Mouse (Mus musculus) limb, embryonic 14.5 days (tissue): ENCODE measurements around the gene Gdf1. TPM values are rescaled to one million over a fixed set of nuclear protein-coding genes. Genes with fewer than 3 reads are reported as not detected.

ENCODE experiments used
- ATAC-seq: fragments of 200-750 bp; cut with Nextera tagmentation; 2 replicates; pipeline ENCODE4 v1.8.0; 2017; ENCODE audit warnings: low read depth, moderate number of reproducible peaks, moderate TSS enrichment; ENCODE audit not compliant: low FRiP score
- DNase-seq: peaks from one replicate; pipeline ENCODE4 v3.0.0-alpha.2; 2015; ENCODE audit warnings: low spot score
- H3K27ac ChIP-seq: fragments of 300-500 bp; sonication (generic); replicated peaks from 2 replicates; pipeline ENCODE4 v1.5.1; 2014; ENCODE audit warnings: low read depth, mild to moderate bottlenecking, low read length, moderate library complexity, mixed read lengths
- H3K27me3 ChIP-seq: fragments of 300-500 bp; sonication (generic); 2 replicates; pipeline ENCODE4 v1.6.1; 2014; ENCODE audit warnings: low read length, mixed read lengths; ENCODE audit not compliant: control insufficient read depth, insufficient read depth
- H3K36me3 ChIP-seq: fragments of 300-500 bp; sonication (generic); 2 replicates; pipeline ENCODE4 v1.6.1; 2014; ENCODE audit warnings: mild to moderate bottlenecking, low read length, moderate library complexity, mixed read lengths; ENCODE audit not compliant: control insufficient read depth, insufficient read depth
- H3K4me1 ChIP-seq: fragments of 300-500 bp; sonication (generic); 2 replicates; pipeline ENCODE4 v1.6.1; 2014; ENCODE audit warnings: antibody characterized with exemption, low read length, mixed read lengths; ENCODE audit not compliant: control insufficient read depth, insufficient read depth
- H3K4me2 ChIP-seq: fragments of 300-500 bp; sonication (generic); replicated peaks from 2 replicates; pipeline ENCODE4 v1.6.1; 2014; ENCODE audit warnings: low read depth, mild to moderate bottlenecking, low read length, moderate library complexity; ENCODE audit not compliant: severe bottlenecking
- H3K4me3 ChIP-seq: fragments of 300-500 bp; sonication (generic); replicated peaks from 2 replicates; pipeline ENCODE4 v1.5.1; 2014; ENCODE audit warnings: low read length
- H3K9ac ChIP-seq: fragments of 300-500 bp; sonication (generic); 2 replicates; pipeline ENCODE4 v1.6.1; 2014; ENCODE audit warnings: mild to moderate bottlenecking, low read depth, low read length, moderate library complexity; ENCODE audit not compliant: severe bottlenecking
- H3K9me3 ChIP-seq: fragments of 300-500 bp; sonication (generic); 2 replicates; pipeline ENCODE4 v1.6.1; 2016; ENCODE audit warnings: low read length; ENCODE audit not compliant: control insufficient read depth
- POLR2A ChIP-seq: fragments of 200-500 bp; IDR thresholded peaks from 2 replicates; pipeline ENCODE4 v1.8.0; 2012; ENCODE audit warnings: inconsistent platforms, mild to moderate bottlenecking, moderate library complexity, borderline replicate concordance; ENCODE audit not compliant: insufficient read depth, insufficient read length; ENCODE audit errors: extremely low read depth
- WGBS: fragments of 180-500 bp; shearing (Covaris S2); extraction: QIAGEN DNeasy Blood & Tissue Kit; methylation state at CpG from one replicate; pipeline ENCODE4 v1.1.7; 2014; 5-methylcytosine and 5-hydroxymethylcytosine counted together
- polyA plus RNA-seq, 2 experiments: library from polyadenylated mRNA; depleted of rRNA in 1 of 2; stranded (reverse) in 1 of 2; unstranded in 1 of 2; fragments of >200 nt; fragmentation: Nextera tagmentation in 1 of 2; extraction: Ambion mirVana in 1 of 2; gene quantifications; 2 replicates each; pipeline versions ENCODE4 v1.2.1 to v1.2.3; 2012 to 2014

Gene Gdf1
- polyA plus RNA-seq, 2 experiments: 1.2 to 5.4 TPM

- Histone ChIP-seq H3K4me1 (peaks cover 16% of the 10 kb centered on the region), H3K4me2 (no peak overlapping the region), H3K4me3 (no peak overlapping the region), H3K27me3 (no peaks in the 10 kb centered on the region), H3K9me3 (no peaks in the 10 kb centered on the region), H3K9ac (peak overlapping the region; percentile 21; the same call in 1 of the 2 replicates), H3K27ac (peak overlapping the region; percentile 33; the same call in 1 of the 2 replicates), H3K36me3 (peaks cover 78% of the 10 kb centered on the region)
- WGBS: 69% methylated on average over 19 of the region's 19 CpGs
- TF ChIP-seq POLR2A: no peak
- DNase-seq (no peak), ATAC-seq (no peak)
Measured at GRCm38 (mm10) chr8:70331526-70331925, 1.9 kb downstream of the Gdf1 start.

DNA sequence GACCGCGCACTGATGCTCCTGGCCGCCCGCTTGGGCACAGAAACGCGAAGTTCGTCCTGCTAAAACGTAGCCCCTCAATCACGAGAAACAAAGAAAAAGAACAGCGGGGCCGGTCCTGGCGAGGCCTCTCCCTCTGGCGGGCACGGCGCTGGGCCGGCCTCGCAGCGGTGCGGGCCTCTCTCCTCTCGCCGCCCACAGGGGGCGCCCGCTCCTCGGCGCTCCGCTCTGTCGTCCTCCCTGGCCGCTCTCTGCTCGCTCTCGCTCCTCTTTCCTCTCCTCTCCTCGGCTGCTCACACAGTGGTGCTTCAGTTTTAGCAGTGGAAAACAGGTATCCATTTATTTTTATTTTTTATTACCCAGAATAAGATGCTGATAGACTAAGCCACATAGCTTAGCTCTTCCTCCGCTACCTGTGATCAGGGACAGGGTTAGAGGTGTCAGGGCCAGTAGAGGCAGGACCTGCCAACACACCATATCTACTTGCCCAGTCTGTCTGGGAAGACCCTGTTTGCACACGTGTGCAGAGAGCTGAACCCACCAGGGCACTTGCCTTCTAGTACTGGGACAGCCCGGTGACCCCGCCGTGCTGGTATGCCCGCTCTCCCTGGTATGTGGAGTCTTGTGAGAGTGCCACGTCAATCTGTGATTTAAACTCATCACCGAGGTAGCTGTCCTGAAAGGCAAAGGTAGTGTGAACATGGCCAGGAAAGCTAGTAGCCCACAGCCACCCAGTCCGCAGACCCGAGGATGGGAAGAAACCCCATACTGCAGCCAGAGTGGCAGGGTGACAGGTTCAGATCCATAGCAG lies 2.7 kb downstream of the Gdf1 start:
- Histone ChIP-seq H3K36me3 (peaks cover 84% of the 10 kb centered on the region), H3K4me2 (peak overlapping the region; percentile 25), H3K9ac (no peak overlapping the region), H3K9me3 (no peaks in the 10 kb centered on the region), H3K27me3 (no peaks in the 10 kb centered on the region), H3K4me1 (peaks cover 16% of the 10 kb centered on the region), H3K27ac (no peak overlapping the region), H3K4me3 (no peak overlapping the region)
- DNase-seq (peak; percentile 74), ATAC-seq (peak; percentile 84)
- 26% methylated on average over 40 of the region's 41 CpGs for WGBS
- no peak for TF ChIP-seq POLR2A

DNA sequence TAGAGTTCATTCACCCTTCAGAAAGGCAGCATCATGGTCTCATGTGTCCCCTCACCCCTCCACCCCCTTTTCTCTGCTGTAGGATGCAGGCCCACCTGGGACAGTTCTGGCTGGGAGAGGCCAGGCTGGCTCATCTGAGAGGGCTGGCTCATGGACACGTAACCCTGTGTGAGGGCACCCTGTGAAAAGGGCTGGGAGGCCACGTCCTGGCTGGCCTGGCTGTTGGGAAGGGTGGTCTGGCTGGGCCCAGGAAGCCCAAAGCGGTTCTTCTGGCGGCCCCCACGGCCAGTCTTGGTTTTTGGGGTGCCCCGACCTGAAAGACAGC lies 3.2 kb downstream of the Gdf1 start:
- Histone ChIP-seq H3K9me3 (no peaks in the 10 kb centered on the region), H3K4me1 (peaks cover 16% of the 10 kb centered on the region), H3K4me3 (no peak overlapping the region), H3K27ac (no peak overlapping the region), H3K36me3 (peaks cover 85% of the 10 kb centered on the region), H3K27me3 (no peaks in the 10 kb centered on the region), H3K4me2 (no peak overlapping the region), H3K9ac (no peak overlapping the region)
- TF ChIP-seq POLR2A: no peak
- DNase-seq (no peak), ATAC-seq (no peak)
- 92% methylated on average over 6 of the region's 6 CpGs for WGBS

- H3K9me3 ChIP-seq: no peaks in the 10 kb centered on the region
- H3K9ac ChIP-seq: no peak overlapping the region
- TF ChIP-seq POLR2A: no peak
- no peaks in the 10 kb centered on the region for H3K27me3 ChIP-seq
- no peak overlapping the region for H3K4me3 ChIP-seq
- 89% methylated on average over 7 of the region's 7 CpGs for WGBS
- no peak for ATAC-seq
- peaks cover 99% of the 10 kb centered on the region for H3K36me3 ChIP-seq
- peaks cover 9% of the 10 kb centered on the region; the same call in 1 of the 2 replicates for H3K4me1 ChIP-seq
- no peak for DNase-seq
- no peak overlapping the region for H3K27ac ChIP-seq
- no peak overlapping the region for H3K4me2 ChIP-seq
Measured at GRCm38 (mm10) chr8:70338931-70339330, 9.3 kb downstream of the Gdf1 start.

DNA sequence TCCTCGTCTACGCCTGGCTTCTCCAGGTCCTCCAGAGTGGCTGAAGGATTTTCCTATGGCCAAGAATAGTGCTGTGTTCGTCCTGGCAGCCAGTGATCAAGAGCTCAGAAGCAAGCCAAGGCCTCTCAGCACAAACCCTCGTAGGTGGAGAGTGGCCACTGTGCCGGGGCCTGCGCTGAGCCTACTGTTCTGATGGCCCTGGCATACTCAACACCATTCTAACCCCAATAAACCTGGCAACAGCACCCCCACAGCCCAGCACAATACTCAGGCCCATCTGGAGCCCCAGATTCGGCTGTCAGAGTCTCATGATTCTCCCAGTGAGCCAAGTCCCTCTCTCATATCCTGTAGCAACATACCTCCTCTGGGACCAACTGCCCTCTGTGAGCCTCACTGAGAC lies 11.0 kb downstream of the Gdf1 start:
- H3K36me3 ChIP-seq: peaks cover 85% of the 10 kb centered on the region
- no peaks in the 10 kb centered on the region for H3K9me3 ChIP-seq
- 90% methylated on average over 7 of the region's 7 CpGs for WGBS
- no peak overlapping the region for H3K4me2 ChIP-seq
- no peak overlapping the region for H3K4me3 ChIP-seq
- H3K27ac ChIP-seq: no peak overlapping the region
- H3K27me3 ChIP-seq: no peaks in the 10 kb centered on the region
- DNase-seq (no peak), ATAC-seq (no peak)
- peaks cover 11% of the 10 kb centered on the region; the same call in 1 of the 2 replicates for H3K4me1 ChIP-seq
- H3K9ac ChIP-seq: no peak overlapping the region
- no peak for TF ChIP-seq POLR2A
